Mouse (Mus musculus) spleen, adult 18-20 months (tissue): ENCODE measurements around the gene Dpp7.
A peak's percentile ranks its signal among the peaks of the same experiment; 100 is the strongest.

Experiments used
- DNase-seq, 2 experiments: peaks; one replicate each; pipeline ENCODE4 v3.0.0; 2022; ENCODE audit warnings: mixed read lengths in 2 of 2

Gene Dpp7

DNA sequence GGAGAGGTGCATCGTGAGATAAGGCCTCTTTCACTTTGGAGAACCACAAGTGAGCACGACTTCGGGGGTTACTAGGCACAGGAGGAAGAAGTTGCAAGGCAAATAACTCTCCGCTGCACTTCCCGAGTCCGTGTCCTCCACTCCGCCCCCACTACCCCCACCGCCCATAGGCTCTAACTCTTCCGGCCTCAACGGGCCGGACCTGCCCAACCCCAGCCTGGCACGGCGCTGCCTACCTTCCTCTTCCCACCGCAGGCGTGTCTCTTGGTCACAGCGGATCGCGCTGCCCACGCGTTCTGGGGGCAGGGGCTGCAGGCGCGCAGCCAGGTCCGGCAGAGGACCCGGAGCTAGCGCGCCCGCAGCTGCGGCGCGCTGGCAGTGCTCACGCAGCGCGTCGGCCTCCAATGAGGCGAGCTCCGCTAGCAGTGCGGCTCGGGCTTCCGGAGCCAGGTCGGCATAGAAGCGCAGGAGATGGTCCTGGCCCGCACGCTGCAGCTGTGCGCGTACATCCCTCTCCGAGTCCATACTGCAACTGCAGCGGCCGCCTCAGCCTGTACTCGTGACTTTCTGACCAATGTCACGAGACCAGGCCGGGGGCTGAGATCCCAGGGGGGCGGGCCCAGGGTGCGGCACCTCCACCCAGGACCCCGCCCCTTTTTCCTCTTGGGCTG lies 9.1 kb upstream of the Dpp7 start, which contains the start of gene Uap1l1:
TSS of gene Uap1l1 (minus strand) at position 592 of the 671 bp plus-strand sequence.
- peak; percentile 71 for DNase-seq

DNA sequence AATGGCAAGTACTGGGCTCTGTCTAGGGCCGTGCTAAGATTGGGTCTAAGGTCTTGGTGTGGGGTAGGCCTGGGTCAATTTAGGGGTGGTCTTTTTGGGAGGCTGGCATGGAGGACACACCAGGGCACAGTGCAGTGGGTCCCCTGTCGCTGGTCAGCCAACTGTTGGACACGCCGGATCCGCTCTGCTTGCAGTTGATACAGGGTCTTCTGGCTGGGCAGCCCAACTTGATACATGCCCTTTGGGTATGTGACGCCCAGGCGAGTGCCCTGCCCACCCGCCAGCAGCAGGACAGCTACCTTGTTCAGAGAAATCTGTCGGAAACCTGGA lies 8.6 kb upstream of the Dpp7 start:
- no peak for DNase-seq

DNA sequence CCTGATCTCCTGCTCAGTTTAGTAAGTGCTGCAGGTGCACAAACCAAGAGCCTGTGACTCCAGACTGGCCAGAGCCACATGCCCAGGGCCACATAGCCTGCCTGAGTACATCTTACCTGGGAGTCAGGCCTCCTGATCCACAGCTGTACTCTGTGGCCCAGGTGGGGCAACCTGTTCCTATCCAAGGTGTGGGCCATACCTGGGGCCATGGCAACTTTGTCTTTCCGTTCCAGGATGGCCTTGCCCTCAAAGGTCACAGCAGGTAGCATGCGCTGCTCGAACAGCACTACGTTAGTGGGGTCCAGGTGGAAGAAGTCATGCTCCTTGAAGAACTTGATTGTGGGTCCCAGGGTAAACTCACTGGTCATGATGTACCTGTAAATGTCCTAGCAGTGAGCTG lies 8.2 kb upstream of the Dpp7 start:
- no peak for DNase-seq

DNA sequence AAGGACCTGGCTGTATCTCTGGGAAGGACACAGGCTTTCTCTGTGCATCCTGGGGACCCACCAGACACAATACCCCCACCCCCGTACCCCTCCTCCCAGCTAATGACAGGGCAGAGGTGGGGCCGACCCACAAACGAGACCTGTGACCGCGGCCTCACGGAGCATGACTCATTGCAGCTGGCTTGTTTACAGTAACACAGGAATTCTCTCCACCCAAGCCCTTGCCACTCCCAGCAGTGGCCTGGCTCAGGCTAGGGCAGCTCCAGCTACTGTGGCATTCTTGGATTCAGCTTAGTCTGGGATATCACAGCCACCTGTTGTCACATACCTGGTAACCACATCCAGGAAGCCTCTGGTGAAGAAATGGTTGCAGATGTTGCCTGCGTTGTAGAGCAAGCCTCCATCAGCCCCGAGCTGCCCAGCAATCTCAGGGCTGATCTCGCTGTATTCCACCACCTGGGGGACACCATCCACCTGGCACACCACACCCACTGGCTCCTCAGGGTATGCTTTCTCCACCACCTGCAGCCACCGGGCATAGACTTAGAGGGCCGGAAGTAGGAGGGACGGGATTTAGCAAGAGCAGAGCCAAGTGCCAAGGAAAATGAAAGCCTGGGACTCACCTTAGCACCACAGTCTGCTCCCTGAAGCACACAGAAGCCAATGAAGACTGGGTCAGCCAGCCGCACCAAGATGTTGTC lies 7.5 kb upstream of the Dpp7 start:
- no peak for DNase-seq

DNA sequence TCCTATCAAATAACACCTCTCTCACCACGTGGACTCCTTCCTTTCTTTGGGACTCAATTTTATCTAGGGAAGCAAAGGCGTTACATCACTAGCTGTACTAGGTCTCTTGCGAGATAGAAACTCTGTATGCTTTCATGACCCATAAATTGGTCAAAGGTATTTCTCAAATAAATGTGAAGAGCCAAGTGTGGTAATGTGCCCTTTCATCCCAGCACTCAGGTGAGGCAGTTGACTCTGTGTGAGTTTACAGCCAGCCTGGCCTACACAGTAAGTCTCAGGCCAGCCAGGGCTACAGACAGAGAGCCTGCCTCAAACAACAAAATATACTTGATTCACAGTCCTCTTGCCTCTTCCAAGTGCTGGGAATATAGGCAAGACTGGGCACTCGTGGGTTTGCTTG lies 3.7 kb upstream of the Dpp7 start:
- no peak for DNase-seq

DNA sequence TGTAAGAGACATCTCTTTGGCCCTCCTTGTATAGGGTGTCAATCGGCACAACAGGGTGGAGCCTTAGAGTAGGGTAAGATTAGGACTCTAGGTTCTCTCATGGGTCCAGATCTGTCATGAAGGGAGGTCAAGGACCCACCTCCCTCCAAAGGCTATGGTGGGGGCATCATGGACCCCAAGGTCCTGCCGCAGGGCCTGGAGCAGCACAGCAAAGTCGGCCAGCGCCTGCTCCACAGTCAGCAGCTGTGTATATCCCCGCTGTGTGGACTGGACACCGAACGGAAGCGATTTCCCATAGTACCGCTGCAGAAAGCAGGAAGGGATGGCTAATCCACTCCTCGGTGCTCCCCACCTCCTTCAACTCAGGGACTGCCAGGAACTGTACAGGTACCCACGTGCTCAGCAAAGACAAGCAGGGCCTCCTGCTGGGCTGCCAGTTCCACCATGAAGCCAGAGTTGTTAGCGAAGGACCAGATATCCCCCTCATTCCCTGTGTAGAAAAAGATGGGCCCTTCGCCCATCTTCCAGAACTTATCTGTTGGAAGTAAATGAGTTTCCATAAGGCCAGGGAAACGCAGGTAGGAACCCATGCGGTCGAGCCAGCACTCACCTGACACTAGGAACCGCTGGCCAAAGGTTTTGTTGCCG lies 616 bp downstream of the Dpp7 start:
- DNase-seq: no peak

DNA sequence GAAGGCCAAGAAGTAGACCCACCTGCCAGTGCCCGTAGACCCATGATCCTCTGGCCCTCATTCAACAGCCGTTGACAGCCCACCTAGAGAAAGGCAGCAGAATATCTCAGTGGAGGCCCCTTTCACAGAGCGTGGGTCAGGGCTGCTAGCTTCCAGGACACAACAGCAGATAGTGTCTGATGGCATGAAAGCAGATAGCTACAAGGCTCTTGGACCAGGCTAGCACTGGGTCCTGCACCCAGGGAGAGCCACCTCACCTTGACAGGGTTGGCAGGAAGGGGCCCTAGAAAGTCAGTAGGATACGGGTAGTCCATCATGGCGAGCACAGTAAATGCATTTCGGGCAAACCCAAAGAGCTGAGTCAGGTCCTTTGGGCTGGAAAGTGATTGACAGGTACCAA lies 1.9 kb downstream of the Dpp7 start:
- no peak for DNase-seq

DNA sequence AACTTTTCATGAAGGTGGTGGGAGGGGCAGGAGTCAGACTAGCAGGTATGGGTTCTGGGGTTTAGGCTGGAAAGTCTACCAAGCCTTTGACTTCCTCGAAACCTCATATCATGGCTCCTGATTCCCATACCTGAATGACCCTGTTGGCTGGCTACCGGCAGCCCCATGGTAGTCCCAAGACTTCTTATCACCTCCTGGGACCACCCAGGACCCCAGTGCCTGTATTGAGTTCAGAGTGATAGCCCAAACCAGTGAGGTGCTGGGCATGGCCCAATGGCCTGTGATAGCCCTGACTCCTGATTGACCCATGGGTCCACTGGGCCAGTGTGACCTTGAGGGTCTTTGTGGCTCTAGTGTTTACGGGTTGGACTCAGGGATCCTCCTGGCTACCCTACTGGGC lies 5.5 kb downstream of the Dpp7 start:
- no peak for DNase-seq

DNA sequence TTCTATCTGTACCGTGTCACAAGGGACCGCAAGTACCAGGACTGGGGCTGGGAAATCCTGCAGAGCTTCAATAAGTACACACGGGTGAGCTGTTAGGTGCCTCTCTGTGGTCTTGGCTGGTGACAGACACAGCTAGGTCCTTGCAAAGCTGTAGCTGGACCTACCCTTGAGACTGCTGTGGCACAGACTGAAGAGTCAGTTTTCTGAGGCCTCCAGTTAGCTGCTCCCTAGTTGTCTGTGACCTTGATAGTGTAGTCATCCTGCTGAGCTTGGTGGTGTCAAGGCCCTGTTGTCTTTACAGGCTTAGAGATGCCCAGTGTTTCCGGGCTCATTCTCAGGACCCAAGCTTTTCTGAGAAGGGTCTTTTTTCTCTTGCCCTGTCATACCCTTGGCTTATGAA lies 6.7 kb downstream of the Dpp7 start:
- no peak for DNase-seq

DNA sequence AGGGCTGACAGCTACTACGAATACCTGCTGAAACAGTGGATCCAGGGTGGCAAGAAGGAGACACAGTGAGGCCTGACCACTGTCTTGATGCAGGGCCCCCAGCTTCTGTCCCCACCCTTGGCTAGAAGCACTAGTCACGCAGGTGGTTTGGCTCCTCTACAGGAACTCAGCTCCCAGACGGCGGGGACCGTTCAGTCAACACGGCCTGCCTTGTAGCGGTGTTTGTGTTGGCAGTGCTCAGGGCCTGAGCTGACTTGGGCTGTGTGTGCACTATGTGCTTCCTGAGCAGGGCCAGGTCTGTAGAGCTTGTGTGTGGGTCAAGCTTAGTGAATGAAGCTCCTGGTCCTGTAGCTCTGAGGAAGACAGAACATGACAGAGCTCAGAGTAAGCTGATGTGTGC lies 8.0 kb downstream of the Dpp7 start:
- DNase-seq: no peak

DNA sequence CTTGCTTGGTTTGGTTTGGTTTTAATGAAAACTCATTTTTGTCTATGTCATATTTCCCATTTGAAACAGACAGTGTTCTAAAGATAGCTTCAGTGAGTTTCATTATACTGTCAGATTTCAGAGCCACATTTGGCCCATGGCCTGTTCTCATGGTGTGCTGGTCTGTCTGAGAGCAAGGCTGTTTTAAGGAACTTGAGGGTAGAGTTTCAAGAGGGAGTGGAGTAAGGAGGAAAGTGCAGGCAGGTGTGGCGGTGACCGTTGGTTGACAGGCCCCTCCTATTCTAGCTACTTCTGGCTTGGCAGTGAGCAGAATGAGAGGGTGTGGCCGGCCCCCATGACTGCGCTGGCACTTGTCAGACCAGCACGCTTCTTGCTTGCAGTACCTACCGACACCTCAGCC lies 17.9 kb downstream of the Dpp7 start:
- no peak for DNase-seq

DNA sequence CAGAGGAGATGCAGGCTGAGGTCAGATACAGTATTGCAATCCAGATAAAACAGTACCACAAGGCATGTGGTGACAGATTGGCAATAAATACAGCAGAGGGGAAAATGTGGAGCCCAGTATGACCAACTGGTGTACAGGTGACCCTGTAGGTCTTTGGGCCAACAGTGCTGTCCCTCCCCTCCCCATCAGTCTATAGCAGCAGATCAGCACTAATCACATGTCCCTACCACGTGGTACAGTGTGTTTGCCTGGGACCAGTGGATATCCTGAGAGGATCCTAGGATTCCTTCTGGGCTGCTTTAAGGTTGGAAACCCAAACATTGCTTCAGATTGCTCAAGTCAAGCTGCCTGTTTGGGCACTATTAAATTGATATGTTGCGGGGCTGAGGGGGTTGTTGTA lies 22.6 kb downstream of the Dpp7 start:
- DNase-seq: no peak

DNA sequence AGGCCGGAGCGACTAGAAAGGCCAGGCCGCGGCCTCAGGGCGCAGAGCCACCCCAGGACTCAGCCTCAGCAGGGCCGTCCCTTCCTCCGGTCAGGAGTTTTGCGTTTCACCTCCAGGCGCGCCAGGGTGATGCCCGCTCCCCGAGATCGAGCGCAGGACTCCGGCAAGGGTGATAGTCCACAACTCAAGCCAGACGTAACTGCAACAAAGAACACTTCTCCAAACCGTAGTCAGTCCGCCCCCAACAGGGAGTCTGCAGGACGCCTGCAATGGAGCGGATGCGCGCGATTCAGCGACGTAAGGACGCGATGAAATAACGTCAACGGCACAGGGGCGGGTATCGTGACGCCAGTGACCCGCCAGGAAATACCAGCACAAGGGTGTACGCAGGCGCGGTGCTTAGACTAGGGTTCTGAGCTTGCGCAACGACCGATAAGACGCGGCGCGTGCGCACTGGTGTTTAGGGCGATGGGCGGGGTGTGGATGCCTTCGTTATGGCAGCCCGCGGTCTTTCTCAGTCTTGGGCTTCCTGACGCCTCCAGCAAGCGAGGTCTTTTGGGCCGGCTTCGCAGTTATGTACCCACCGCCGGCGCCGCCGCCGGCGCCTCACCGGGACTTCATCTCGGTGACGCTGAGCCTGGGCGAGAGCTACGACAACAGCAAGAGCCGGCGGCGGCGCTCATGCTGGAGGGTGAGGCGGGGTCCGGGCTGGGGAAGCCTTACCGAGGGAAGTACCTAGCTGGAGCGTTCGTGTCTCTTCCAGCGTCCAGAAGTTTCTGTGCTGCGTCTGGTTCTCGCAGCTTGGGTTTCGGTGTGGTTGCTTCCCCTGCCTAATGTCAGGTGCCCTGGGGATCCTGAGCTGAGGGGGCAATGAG lies 23.6 kb downstream of the Dpp7 start, which contains the start of gene Man1b1:
TSS of gene Man1b1 (plus strand) at position 53 of the 875 bp plus-strand sequence.
- DNase-seq: peak; percentile 99

DNA sequence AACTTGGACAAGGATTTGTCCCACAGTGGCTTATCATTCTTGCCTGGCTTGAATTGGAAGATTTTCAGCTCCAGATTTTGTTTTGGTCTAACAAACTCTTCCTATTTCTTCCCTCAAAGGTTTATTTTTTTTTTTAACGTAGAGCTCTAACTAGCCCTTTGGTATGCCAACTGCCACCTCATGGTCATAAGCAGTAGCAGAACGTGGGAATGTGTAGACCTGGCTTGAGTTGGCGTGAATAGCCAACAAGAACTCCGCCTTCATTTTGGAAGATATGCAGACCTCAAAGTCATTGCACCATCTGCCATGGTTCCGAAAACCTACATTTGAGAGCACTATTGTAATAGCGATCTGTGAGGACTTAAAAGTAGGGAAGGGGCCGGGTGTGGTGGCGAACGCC lies 24.7 kb downstream of the Dpp7 start:
- no peak for DNase-seq

DNA sequence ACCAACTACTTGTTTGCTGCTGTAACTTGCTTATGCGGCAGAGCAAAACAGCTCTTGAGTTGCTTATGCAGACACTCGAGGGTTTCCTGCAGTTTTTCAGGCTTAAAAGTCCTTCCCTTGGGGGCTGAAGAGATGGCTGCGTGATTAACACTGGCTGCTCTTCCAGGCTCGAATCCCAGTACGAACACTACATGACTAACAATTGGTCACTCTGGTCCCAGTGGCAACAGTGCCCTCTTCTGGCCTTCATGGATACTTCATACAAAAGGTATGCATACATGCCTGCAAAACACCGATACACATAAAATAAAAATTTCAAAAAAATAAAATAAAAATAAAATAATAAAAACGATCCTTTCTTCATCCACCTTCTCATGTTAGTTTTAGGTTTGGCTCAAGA lies 27.7 kb downstream of the Dpp7 start:
- no peak for DNase-seq

DNA sequence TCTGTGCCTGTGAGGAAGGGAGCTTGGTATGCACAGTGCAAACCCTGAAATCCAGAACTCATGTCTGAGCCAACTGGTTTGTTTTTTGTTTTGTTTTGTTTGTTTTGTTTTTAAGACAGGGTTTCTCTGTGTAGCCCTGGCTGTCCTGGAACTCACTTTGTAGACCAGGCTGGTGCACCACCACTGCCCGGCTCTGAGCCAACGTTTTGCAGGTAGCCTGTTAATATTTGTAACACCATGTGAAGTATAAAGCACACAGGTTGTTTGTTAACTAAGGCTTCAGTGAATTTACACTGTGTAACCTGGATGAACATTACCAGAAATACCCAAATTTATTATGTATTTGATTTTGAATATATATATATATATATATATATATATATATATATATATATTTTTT lies 30.1 kb downstream of the Dpp7 start:
- no peak for DNase-seq

DNA sequence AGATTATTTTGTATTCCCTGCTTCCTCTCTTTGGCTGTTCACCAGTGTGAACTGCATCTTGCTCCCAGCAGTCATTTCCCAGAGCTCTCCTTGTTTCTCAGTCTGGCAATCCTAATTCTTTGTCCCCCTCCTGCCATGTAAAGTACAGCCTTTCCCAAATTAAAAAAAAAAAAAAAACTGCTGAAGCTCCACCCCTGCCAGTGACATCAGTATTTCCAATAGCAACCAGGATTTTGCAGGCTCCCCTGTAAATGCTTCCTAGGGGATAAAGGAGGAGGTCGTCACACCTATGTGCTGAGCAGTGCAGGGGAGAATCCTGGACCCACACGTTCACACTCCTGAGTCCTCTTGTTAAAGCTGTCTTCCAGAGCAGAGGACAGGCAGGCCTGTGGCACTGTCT lies 36.1 kb downstream of the Dpp7 start:
- DNase-seq: no peak

DNA sequence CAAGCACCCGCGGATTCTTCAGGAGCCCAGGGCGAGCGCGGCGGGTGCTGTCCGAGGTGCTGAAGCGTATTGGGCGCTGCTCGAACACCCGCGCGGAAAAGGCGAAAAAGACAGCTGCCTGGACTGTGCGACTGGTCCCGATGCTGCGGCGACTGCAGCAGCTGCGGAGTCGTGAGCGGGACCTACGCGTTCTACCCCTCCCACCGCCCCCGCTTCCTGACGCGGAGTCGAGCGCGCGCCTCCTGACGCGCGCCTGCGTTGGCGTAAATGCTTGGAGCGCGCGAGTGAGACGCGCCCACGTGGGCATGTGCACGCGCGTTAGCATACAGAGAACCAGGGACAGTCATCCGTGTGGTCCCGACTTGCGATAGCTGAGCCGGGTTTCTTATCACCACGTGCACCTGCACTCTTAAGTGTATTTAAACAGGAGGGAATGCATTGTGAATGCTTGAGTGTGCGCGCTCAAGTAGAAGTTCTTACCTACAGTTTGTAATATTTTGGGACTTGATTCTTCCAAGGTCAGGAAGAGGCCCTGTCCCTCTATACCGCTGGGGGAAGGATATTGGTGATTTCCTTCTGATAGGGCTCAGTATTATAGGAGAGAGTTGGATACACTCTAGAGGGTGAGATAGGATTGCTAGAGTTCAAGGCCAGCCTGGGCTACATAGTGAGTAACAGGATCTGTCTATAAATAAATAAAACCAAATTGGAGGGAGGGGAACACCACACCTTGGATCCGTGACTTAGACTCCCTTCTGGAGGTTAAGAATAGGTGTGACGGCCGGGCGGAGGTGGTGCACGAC lies 37.0 kb downstream of the Dpp7 start, which contains the start of gene Grin1:
TSS of gene Grin1 (minus strand) at position 217 of the 803 bp plus-strand sequence.
- peak in 1 of 2 experiments; percentile 48 for DNase-seq

DNA sequence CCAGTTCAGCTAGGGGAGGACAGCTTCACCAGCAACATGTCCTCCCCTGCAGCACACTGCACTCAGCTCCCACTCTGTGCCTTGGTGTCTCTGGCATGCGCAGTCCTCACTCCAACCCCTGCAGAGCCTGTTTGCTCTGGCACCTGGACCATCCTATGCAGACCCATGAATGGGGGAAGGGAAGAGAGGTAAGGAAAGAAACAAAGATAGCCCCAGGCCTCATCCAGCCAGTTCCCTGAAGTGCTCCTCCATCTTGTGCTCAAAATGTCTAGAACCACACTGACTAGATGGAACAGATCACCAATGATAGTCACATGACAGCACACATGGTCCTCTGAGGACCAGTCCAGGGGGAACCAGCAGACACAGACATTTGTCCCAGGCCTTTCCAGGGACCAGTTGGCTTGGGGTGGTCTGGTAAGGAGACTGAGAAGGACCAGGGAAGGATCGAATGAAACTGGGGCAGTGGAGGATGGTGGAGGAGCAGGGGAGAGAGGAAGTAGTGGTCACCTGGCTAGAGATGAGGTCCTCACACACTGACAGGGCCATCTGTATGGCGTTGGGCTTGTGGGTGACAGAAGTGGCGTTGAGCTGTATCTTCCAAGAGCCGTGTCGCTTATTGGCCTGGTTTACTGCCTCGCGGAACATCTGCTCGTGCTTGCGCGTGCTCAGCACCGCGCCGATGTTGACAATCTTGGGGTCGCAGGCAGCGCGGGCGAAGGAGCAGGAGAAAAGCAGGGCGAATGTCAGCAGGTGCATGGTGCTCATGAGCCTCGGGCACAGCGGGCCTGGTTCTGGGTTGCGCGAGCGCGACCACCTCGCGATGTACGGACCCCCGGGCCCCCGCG lies 37.8 kb downstream of the Dpp7 start:
- no peak for DNase-seq

DNA sequence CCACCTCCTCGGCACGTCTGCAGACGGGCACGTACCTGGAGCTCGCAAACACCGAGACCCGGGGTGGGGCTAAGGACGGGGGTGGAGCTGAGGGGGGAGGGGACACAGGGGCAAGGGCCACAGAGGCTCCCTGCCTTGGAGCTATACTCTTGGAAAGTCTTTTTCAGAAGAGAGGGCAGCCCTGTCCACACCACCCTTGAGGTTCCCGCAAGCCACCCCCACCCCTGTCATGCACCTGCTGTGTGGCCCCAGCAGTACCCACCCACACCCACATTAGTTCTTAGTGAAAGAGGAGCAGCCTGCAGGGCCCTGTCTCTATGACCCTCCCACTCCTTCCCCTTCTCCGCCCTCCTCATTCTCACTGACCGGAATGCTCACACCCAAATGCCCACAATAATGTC lies 44.7 kb downstream of the Dpp7 start:
- no peak for DNase-seq

DNA sequence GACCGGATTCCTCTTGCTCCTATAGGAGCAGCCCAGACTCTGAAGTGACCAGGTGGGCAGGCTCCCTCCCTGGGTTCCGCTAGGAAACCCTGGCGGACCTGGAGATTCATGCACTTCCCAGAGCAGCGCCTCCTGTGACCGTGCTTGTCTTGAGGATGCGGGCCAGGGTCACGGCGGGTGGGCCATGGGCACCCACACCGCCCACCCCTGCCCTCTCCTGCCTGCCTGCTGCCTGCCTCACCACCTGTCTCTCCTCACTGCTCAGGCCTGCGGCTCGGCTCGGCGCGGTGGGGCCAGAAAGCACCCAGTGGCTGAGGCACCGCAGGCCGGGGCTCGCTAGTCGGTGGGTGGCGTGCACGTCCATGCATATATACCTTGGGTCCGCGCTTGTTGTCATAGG lies 45.2 kb downstream of the Dpp7 start:
- no peak for DNase-seq
